Mouse (Mus musculus): ENCODE data around the gene Zfp704. TPM values are rescaled to one million over a fixed set of nuclear protein-coding genes. Genes with fewer than 3 reads are reported as not detected.
A peak's percentile ranks its signal among the peaks of the same experiment; 100 is the strongest.

Zfp704 gene
- polyA plus RNA-seq, 1 experiment from 2014 or later, result 9.5 TPM

DNA sequence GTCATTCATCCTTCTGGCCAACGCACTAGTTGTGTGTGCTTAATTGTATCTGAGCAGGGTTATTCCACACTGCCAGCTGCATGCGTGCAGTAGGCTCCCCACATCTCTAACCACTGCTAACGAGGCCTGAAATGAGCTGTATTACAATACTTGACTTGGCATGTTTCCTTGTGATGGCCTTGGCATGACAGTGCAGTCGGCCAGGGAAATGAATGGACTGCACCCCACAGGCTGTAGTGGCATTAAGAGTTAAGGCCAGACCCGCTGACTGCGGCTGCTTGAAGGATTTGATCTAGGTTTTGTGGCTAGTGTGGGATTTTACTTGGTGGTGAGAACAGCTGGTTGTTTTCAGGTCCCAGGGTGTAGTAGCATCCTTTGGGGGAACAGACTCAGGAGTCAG lies 185.2 kb downstream of the Zfp704 start:
- Histone ChIP-seq H3K9ac (ENCODE audit: low read length) (no peak overlapping the region), H3K9me3 (replicated peaks; ENCODE audit: control insufficient read depth, low read length) (no peaks in the 10 kb centered on the region), H3K4me1 (ENCODE audit: control insufficient read depth, insufficient read depth, low read length) (no peaks in the 10 kb centered on the region), H3K36me3 (ENCODE audit: control insufficient read depth, insufficient read depth, low read length) (no peaks in the 10 kb centered on the region), H3K27me3 (ENCODE audit: control insufficient read depth, insufficient read depth, low read length) (no peaks in the 10 kb centered on the region), H3K4me3 (replicated peaks; ENCODE audit: low read length) (no peak overlapping the region), H3K27ac (ENCODE audit: low read length) (no peak overlapping the region), H3K4me2 (ENCODE audit: low read depth, low read length) (no peak overlapping the region)
- WGBS, result 91% methylated on average over 6 of the region's 6 CpGs
- ATAC-seq (ENCODE audit: insufficient read depth, low FRiP score), result no peak

DNA sequence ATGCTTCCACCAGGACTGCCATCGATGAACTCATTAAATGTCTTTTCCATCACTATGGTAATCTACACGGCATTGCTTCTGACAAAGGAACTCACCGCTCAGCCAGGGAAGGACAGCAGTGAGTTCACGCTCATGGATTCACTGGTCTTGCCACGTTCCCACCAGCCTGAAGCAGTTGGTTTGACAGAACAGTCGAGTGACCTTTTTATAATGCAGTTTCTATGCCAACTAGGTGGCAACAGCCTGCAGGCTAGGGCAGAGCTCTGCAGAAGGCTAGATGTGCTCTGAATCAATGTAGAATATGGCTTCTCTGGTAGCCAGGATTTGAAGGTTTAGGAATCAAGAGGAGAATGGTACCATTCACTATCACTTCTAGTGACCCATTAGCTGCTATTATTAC lies 186.2 kb downstream of the Zfp704 start:
- no peak overlapping the region for H3K4me3 ChIP-seq (replicated peaks; ENCODE audit: low read length)
- WGBS, result 89% methylated on average over 6 of the region's 6 CpGs
- H3K36me3 ChIP-seq (ENCODE audit: control insufficient read depth, insufficient read depth, low read length), result no peaks in the 10 kb centered on the region
- no peaks in the 10 kb centered on the region for H3K9me3 ChIP-seq (replicated peaks; ENCODE audit: control insufficient read depth, low read length)
- no peak for ATAC-seq (ENCODE audit: insufficient read depth, low FRiP score)
- H3K9ac ChIP-seq (ENCODE audit: low read length), result no peak overlapping the region
- no peaks in the 10 kb centered on the region for H3K4me1 ChIP-seq (ENCODE audit: control insufficient read depth, insufficient read depth, low read length)
- H3K4me2 ChIP-seq (ENCODE audit: low read depth, low read length), result no peak overlapping the region
- no peaks in the 10 kb centered on the region for H3K27me3 ChIP-seq (ENCODE audit: control insufficient read depth, insufficient read depth, low read length)
- no peak overlapping the region for H3K27ac ChIP-seq (ENCODE audit: low read length)

GRCm38 (mm10) chr3:9408896-9409295 lies 201.0 kb downstream of the Zfp704 start:
- ATAC-seq (ENCODE audit: insufficient read depth, low FRiP score), result no peak

DNA sequence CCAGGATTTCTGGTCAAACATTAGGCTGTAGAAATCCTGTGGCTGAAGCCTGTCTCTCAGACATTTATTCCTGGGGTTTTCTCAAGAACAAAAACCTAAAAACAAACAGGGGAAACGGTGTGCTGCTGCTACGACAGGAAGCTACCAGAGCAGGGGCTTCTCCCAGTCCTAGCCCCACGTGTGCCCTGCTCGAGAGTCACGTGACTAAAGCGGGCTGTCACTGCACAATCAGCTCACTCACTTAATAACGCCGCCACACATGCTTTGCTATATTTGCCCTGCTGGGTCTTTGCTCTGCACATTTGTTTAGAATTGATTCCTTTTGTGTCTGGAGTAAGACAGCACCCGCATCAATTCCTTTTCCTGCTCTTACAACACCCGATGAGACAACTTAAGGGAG lies 202.1 kb downstream of the Zfp704 start:
- H3K9ac ChIP-seq (ENCODE audit: low read length), result no peak overlapping the region
- H3K27ac ChIP-seq (ENCODE audit: low read length), result no peak overlapping the region
- H3K27me3 ChIP-seq (ENCODE audit: control insufficient read depth, insufficient read depth, low read length), result no peaks in the 10 kb centered on the region
- no peaks in the 10 kb centered on the region for H3K9me3 ChIP-seq (replicated peaks; ENCODE audit: control insufficient read depth, low read length)
- no peak overlapping the region for H3K4me3 ChIP-seq (replicated peaks; ENCODE audit: low read length)
- no peak overlapping the region for H3K4me2 ChIP-seq (ENCODE audit: low read depth, low read length)
- ATAC-seq (ENCODE audit: insufficient read depth, low FRiP score), result no peak
- no peaks in the 10 kb centered on the region for H3K36me3 ChIP-seq (ENCODE audit: control insufficient read depth, insufficient read depth, low read length)
- H3K4me1 ChIP-seq (ENCODE audit: control insufficient read depth, insufficient read depth, low read length), result peaks cover 5% of the 10 kb centered on the region; the same call in 1 of the 2 replicates
- WGBS, result 64% methylated on average over 10 of the region's 10 CpGs

More at GRCm38 (mm10) chr3:9408896-9409295, 201.0 kb downstream of the Zfp704 start:
- Histone ChIP-seq H3K27me3 (ENCODE audit: control insufficient read depth, insufficient read depth, low read length) (no peaks in the 10 kb centered on the region), H3K9me3 (replicated peaks; ENCODE audit: control insufficient read depth, low read length) (no peaks in the 10 kb centered on the region), H3K4me1 (ENCODE audit: control insufficient read depth, insufficient read depth, low read length) (peaks cover 3% of the 10 kb centered on the region; the same call in 1 of the 2 replicates), H3K27ac (ENCODE audit: low read length) (no peak overlapping the region), H3K9ac (ENCODE audit: low read length) (no peak overlapping the region), H3K4me3 (replicated peaks; ENCODE audit: low read length) (no peak overlapping the region), H3K36me3 (ENCODE audit: control insufficient read depth, insufficient read depth, low read length) (no peaks in the 10 kb centered on the region), H3K4me2 (ENCODE audit: low read depth, low read length) (no peak overlapping the region)
- WGBS, result 81% methylated on average over 4 of the region's 4 CpGs

GRCm38 (mm10) chr3:9407119-9407546 lies 202.8 kb downstream of the Zfp704 start:
- Histone ChIP-seq H3K36me3 (ENCODE audit: control insufficient read depth, insufficient read depth, low read length) (no peaks in the 10 kb centered on the region), H3K9ac (ENCODE audit: low read length) (no peak overlapping the region), H3K4me2 (ENCODE audit: low read depth, low read length) (no peak overlapping the region), H3K4me1 (ENCODE audit: control insufficient read depth, insufficient read depth, low read length) (peaks cover 9% of the 10 kb centered on the region; the same call in 1 of the 2 replicates), H3K27me3 (ENCODE audit: control insufficient read depth, insufficient read depth, low read length) (no peaks in the 10 kb centered on the region), H3K27ac (ENCODE audit: low read length) (peak overlapping the region; percentile 21; the same call in 1 of the 2 replicates), H3K9me3 (replicated peaks; ENCODE audit: control insufficient read depth, low read length) (no peaks in the 10 kb centered on the region), H3K4me3 (replicated peaks; ENCODE audit: low read length) (no peak overlapping the region)
- no peak for ATAC-seq (ENCODE audit: insufficient read depth, low FRiP score)
- WGBS, result 46% methylated on average over 9 of the region's 9 CpGs

GRCm38 (mm10) chr3:9405341-9405740 lies 204.5 kb downstream of the Zfp704 start:
- WGBS, result 64% methylated on average over 9 of the region's 9 CpGs
- H3K27me3 ChIP-seq (ENCODE audit: control insufficient read depth, insufficient read depth, low read length), result no peaks in the 10 kb centered on the region
- H3K4me3 ChIP-seq (replicated peaks; ENCODE audit: low read length), result no peak overlapping the region
- H3K36me3 ChIP-seq (ENCODE audit: control insufficient read depth, insufficient read depth, low read length), result no peaks in the 10 kb centered on the region
- no peak for ATAC-seq (ENCODE audit: insufficient read depth, low FRiP score)
- H3K9ac ChIP-seq (ENCODE audit: low read length), result no peak overlapping the region
- no peak overlapping the region for H3K27ac ChIP-seq (ENCODE audit: low read length)
- H3K4me2 ChIP-seq (ENCODE audit: low read depth, low read length), result no peak overlapping the region
- peaks cover 17% of the 10 kb centered on the region; the same call in 1 of the 2 replicates for H3K4me1 ChIP-seq (ENCODE audit: control insufficient read depth, insufficient read depth, low read length)
- no peaks in the 10 kb centered on the region for H3K9me3 ChIP-seq (replicated peaks; ENCODE audit: control insufficient read depth, low read length)

DNA sequence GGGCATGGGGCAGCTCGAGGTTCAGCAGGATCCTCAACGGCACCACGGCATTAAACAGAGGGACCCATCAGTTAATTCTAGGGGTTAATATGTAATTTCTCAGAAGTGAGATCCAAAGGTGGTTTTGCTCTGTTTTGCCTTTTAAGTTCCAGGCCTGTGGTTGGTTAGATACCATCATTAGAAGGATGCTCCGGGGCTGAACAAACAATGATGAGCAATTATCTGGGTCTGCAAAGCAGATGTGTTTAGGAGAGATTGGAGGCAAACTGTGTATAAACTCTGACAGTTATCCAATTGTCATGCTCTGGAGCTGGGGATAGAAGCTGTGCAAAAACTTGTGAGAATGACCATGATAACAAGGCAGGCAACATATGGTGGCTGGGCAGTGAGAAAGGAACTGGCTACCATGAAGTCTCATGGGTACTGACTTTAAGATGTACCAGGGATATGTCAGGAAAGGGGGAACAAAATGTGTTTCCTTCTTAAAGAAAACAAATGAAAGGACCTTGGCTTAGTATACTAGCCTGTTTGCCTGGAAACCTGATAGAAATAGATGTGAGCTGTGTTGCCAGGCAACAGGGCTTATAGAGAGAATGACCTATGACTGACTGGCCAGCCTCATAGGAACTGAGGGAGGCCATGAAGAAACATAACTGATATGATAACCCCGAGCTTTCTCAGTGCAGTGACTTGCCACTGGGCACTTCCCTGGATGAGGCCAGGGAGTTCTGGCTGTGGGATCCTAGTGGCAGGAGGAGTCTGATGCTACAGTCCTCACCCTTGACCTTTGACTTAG lies 206.4 kb downstream of the Zfp704 start:
- Histone ChIP-seq H3K4me2 (ENCODE audit: low read depth, low read length) (no peak overlapping the region), H3K27ac (ENCODE audit: low read length) (no peak overlapping the region), H3K9me3 (replicated peaks; ENCODE audit: control insufficient read depth, low read length) (no peaks in the 10 kb centered on the region), H3K4me1 (ENCODE audit: control insufficient read depth, insufficient read depth, low read length) (peaks cover 17% of the 10 kb centered on the region; the same call in 1 of the 2 replicates), H3K27me3 (ENCODE audit: control insufficient read depth, insufficient read depth, low read length) (no peaks in the 10 kb centered on the region), H3K9ac (ENCODE audit: low read length) (no peak overlapping the region), H3K4me3 (replicated peaks; ENCODE audit: low read length) (no peak overlapping the region), H3K36me3 (ENCODE audit: control insufficient read depth, insufficient read depth, low read length) (no peaks in the 10 kb centered on the region)
- WGBS, result 72% methylated on average over 5 of the region's 5 CpGs
- no peak for ATAC-seq (ENCODE audit: insufficient read depth, low FRiP score)

- peaks cover 17% of the 10 kb centered on the region; the same call in 1 of the 2 replicates for H3K4me1 ChIP-seq (ENCODE audit: control insufficient read depth, insufficient read depth, low read length)
- H3K9ac ChIP-seq (ENCODE audit: low read length), result no peak overlapping the region
- no peak overlapping the region for H3K4me2 ChIP-seq (ENCODE audit: low read depth, low read length)
- H3K36me3 ChIP-seq (ENCODE audit: control insufficient read depth, insufficient read depth, low read length), result no peaks in the 10 kb centered on the region
- H3K27ac ChIP-seq (ENCODE audit: low read length), result no peak overlapping the region
- WGBS, result 36% methylated on average over 5 of the region's 5 CpGs
- H3K4me3 ChIP-seq (replicated peaks; ENCODE audit: low read length), result no peak overlapping the region
- no peak for ATAC-seq (ENCODE audit: insufficient read depth, low FRiP score)
- H3K27me3 ChIP-seq (ENCODE audit: control insufficient read depth, insufficient read depth, low read length), result no peaks in the 10 kb centered on the region
- H3K9me3 ChIP-seq (replicated peaks; ENCODE audit: control insufficient read depth, low read length), result no peaks in the 10 kb centered on the region
Measured at GRCm38 (mm10) chr3:9402836-9403235, 207.0 kb downstream of the Zfp704 start.

DNA sequence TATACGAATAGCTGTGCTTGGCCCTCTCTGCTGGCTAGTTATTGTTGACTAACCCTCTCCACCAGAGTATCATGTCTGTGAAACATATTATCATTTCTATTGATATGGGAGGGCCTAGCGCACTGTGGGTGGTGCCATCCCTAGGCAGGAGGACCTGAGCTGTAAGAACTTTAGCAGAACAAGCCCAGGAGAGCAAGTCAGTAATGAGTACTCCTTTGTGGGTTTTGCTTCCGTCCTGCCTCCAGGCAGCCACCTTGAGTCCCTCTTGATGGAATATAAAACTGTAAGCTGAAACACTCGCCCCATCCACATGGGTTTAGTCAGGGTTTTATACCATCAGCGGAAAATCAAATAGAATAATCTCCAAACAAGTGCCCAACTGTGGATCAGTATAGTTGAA lies 207.5 kb downstream of the Zfp704 start:
- Histone ChIP-seq H3K36me3 (ENCODE audit: control insufficient read depth, insufficient read depth, low read length) (no peaks in the 10 kb centered on the region), H3K4me2 (ENCODE audit: low read depth, low read length) (no peak overlapping the region), H3K9ac (ENCODE audit: low read length) (no peak overlapping the region), H3K27me3 (ENCODE audit: control insufficient read depth, insufficient read depth, low read length) (no peaks in the 10 kb centered on the region), H3K9me3 (replicated peaks; ENCODE audit: control insufficient read depth, low read length) (no peaks in the 10 kb centered on the region), H3K4me1 (ENCODE audit: control insufficient read depth, insufficient read depth, low read length) (peaks cover 15% of the 10 kb centered on the region; the same call in 1 of the 2 replicates), H3K4me3 (replicated peaks; ENCODE audit: low read length) (no peak overlapping the region), H3K27ac (ENCODE audit: low read length) (no peak overlapping the region)
- ATAC-seq (ENCODE audit: insufficient read depth, low FRiP score), result no peak
- WGBS, result 84% methylated on average over 5 of the region's 5 CpGs

Data from stomach, embryonic 16.5 days (tissue).